Mouse (Mus musculus): ENCODE measurements around the gene Slc12a3. TPM values are rescaled to one million over a fixed set of nuclear protein-coding genes. Genes with fewer than 3 reads are reported as not detected.

The Slc12a3 gene
- polyA plus RNA-seq, 1 experiment from 2014 or later = 0.19 TPM

- no peak for ATAC-seq (ENCODE audit: low FRiP score)
- Histone ChIP-seq H3K4me1 (replicated peaks) (peaks cover 5% of the 10 kb centered on the region; the same call in 1 of the 2 replicates), H3K36me3 (no peaks in the 10 kb centered on the region), H3K27me3 (no peaks in the 10 kb centered on the region), H3K27ac (no peak overlapping the region), H3K9me3 (no peaks in the 10 kb centered on the region), H3K4me3 (no peak overlapping the region), H3K4me2 (no peak overlapping the region), H3K9ac (no peak overlapping the region)
- WGBS = 83% methylated on average over 7 of the region's 7 CpGs
These were observed 33.7 kb downstream of the Slc12a3 start for GRCm38 (mm10) chr8:94362607-94363239.

GRCm38 (mm10) chr8:94363288-94363688, 34.3 kb downstream of the Slc12a3 start:
- no peak overlapping the region for H3K4me3 ChIP-seq
- WGBS = 70% methylated on average over 4 of the region's 4 CpGs
- H3K4me2 ChIP-seq = no peak overlapping the region
- no peaks in the 10 kb centered on the region for H3K36me3 ChIP-seq
- H3K27me3 ChIP-seq = no peaks in the 10 kb centered on the region
- H3K27ac ChIP-seq = no peak overlapping the region
- H3K9ac ChIP-seq = no peak overlapping the region
- H3K9me3 ChIP-seq = no peaks in the 10 kb centered on the region
- no peak for ATAC-seq (ENCODE audit: low FRiP score)
- H3K4me1 ChIP-seq (replicated peaks) = peaks cover 5% of the 10 kb centered on the region; the same call in 1 of the 2 replicates

GRCm38 (mm10) chr8:94363906-94364305, 34.9 kb downstream of the Slc12a3 start:
- WGBS = 89% methylated on average over 2 of the region's 2 CpGs
- ATAC-seq (ENCODE audit: low FRiP score) = no peak
- Histone ChIP-seq H3K9ac (no peak overlapping the region), H3K4me2 (no peak overlapping the region), H3K27me3 (no peaks in the 10 kb centered on the region), H3K27ac (no peak overlapping the region), H3K36me3 (no peaks in the 10 kb centered on the region), H3K4me1 (replicated peaks) (no peaks in the 10 kb centered on the region), H3K9me3 (no peaks in the 10 kb centered on the region), H3K4me3 (no peak overlapping the region)

GRCm38 (mm10) chr8:94364686-94365312, 35.8 kb downstream of the Slc12a3 start:
- Histone ChIP-seq H3K4me1 (replicated peaks) (no peaks in the 10 kb centered on the region), H3K27ac (no peak overlapping the region), H3K27me3 (no peaks in the 10 kb centered on the region), H3K4me2 (no peak overlapping the region), H3K9ac (no peak overlapping the region), H3K4me3 (no peak overlapping the region), H3K9me3 (no peaks in the 10 kb centered on the region), H3K36me3 (no peaks in the 10 kb centered on the region)
- 87% methylated on average over 6 of the region's 6 CpGs for WGBS
- ATAC-seq (ENCODE audit: low FRiP score) = no peak

GRCm38 (mm10) chr8:94365410-94365981, 36.5 kb downstream of the Slc12a3 start:
- no peaks in the 10 kb centered on the region for H3K36me3 ChIP-seq

GRCm38 (mm10) chr8:94370839-94371238, 41.8 kb downstream of the Slc12a3 start:
- ATAC-seq (ENCODE audit: low FRiP score) = no peak
- no peak overlapping the region for H3K4me2 ChIP-seq
- no peak overlapping the region for H3K4me3 ChIP-seq
- WGBS = 83% methylated on average over 5 of the region's 5 CpGs
- H3K9me3 ChIP-seq = no peaks in the 10 kb centered on the region
- H3K27ac ChIP-seq = no peak overlapping the region
- no peaks in the 10 kb centered on the region for H3K4me1 ChIP-seq (replicated peaks)
- H3K36me3 ChIP-seq = no peaks in the 10 kb centered on the region
- H3K27me3 ChIP-seq = no peaks in the 10 kb centered on the region
- H3K9ac ChIP-seq = no peak overlapping the region

More at GRCm38 (mm10) chr8:94365410-94365981, 36.5 kb downstream of the Slc12a3 start:
- no peak overlapping the region for H3K27ac ChIP-seq
- ATAC-seq (ENCODE audit: low FRiP score) = no peak
- H3K9ac ChIP-seq = no peak overlapping the region
- H3K9me3 ChIP-seq = no peaks in the 10 kb centered on the region
- no peak overlapping the region for H3K4me3 ChIP-seq
- no peaks in the 10 kb centered on the region for H3K27me3 ChIP-seq
- no peak overlapping the region for H3K4me2 ChIP-seq
- no peaks in the 10 kb centered on the region for H3K4me1 ChIP-seq (replicated peaks)
- 90% methylated on average over 9 of the region's 9 CpGs for WGBS

GRCm38 (mm10) chr8:94372955-94373599, 44.1 kb downstream of the Slc12a3 start:
- Histone ChIP-seq H3K4me2 (no peak overlapping the region), H3K36me3 (no peaks in the 10 kb centered on the region), H3K27me3 (no peaks in the 10 kb centered on the region), H3K4me1 (replicated peaks) (no peaks in the 10 kb centered on the region), H3K27ac (no peak overlapping the region), H3K4me3 (no peak overlapping the region), H3K9ac (no peak overlapping the region), H3K9me3 (no peaks in the 10 kb centered on the region)
- ATAC-seq (ENCODE audit: low FRiP score) = no peak
- WGBS = 87% methylated on average over 6 of the region's 6 CpGs

GRCm38 (mm10) chr8:94375551-94375991, 46.6 kb downstream of the Slc12a3 start:
- Histone ChIP-seq H3K4me2 (no peak overlapping the region), H3K36me3 (no peaks in the 10 kb centered on the region), H3K9me3 (no peaks in the 10 kb centered on the region), H3K27ac (no peak overlapping the region), H3K4me3 (no peak overlapping the region), H3K4me1 (replicated peaks) (no peaks in the 10 kb centered on the region), H3K9ac (no peak overlapping the region), H3K27me3 (0 out of 2 replicates have a peak, but pooled peaks cover 3% of the 10 kb centered on the region)
- no peak for ATAC-seq (ENCODE audit: low FRiP score)
- 82% methylated on average over 3 of the region's 3 CpGs for WGBS

GRCm38 (mm10) chr8:94376176-94376575, 47.2 kb downstream of the Slc12a3 start:
- H3K4me1 ChIP-seq (replicated peaks) = no peaks in the 10 kb centered on the region
- no peak for ATAC-seq (ENCODE audit: low FRiP score)
- no peaks in the 10 kb centered on the region for H3K9me3 ChIP-seq
- H3K27ac ChIP-seq = no peak overlapping the region
- H3K9ac ChIP-seq = no peak overlapping the region
- no peaks in the 10 kb centered on the region for H3K36me3 ChIP-seq
- H3K27me3 ChIP-seq = 0 out of 2 replicates have a peak, but pooled peaks cover 3% of the 10 kb centered on the region
- H3K4me3 ChIP-seq = no peak overlapping the region
- WGBS = 95% methylated on average over 3 of the region's 3 CpGs
- H3K4me2 ChIP-seq = no peak overlapping the region

- Histone ChIP-seq H3K27ac (no peak overlapping the region), H3K27me3 (0 out of 2 replicates have a peak, but pooled peaks cover 3% of the 10 kb centered on the region), H3K4me3 (no peak overlapping the region), H3K9ac (no peak overlapping the region), H3K36me3 (no peaks in the 10 kb centered on the region), H3K4me1 (replicated peaks) (no peaks in the 10 kb centered on the region), H3K4me2 (no peak overlapping the region), H3K9me3 (no peaks in the 10 kb centered on the region)
- ATAC-seq (ENCODE audit: low FRiP score) = no peak
- 97% methylated on average over 2 of the region's 2 CpGs for WGBS
These were observed 47.6 kb downstream of the Slc12a3 start for GRCm38 (mm10) chr8:94376580-94376979.

- ATAC-seq (ENCODE audit: low FRiP score) = no peak
- Histone ChIP-seq H3K4me2 (no peak overlapping the region), H3K9me3 (no peaks in the 10 kb centered on the region), H3K27ac (no peak overlapping the region), H3K4me3 (no peak overlapping the region), H3K9ac (no peak overlapping the region), H3K36me3 (no peaks in the 10 kb centered on the region), H3K27me3 (0 out of 2 replicates have a peak, but pooled peaks cover 3% of the 10 kb centered on the region), H3K4me1 (replicated peaks) (no peaks in the 10 kb centered on the region)
- 82% methylated on average over 4 of the region's 4 CpGs for WGBS
These were observed 48.0 kb downstream of the Slc12a3 start for GRCm38 (mm10) chr8:94377031-94377430.

GRCm38 (mm10) chr8:94377714-94378205, 48.8 kb downstream of the Slc12a3 start:
- Histone ChIP-seq H3K27ac (no peak overlapping the region), H3K36me3 (no peaks in the 10 kb centered on the region), H3K9ac (no peak overlapping the region), H3K27me3 (0 out of 2 replicates have a peak, but pooled peaks cover 3% of the 10 kb centered on the region), H3K4me3 (no peak overlapping the region), H3K4me1 (replicated peaks) (no peaks in the 10 kb centered on the region), H3K9me3 (no peaks in the 10 kb centered on the region), H3K4me2 (no peak overlapping the region)
- no peak for ATAC-seq (ENCODE audit: low FRiP score)
- 80% methylated on average over 11 of the region's 11 CpGs for WGBS

All from hindbrain, embryonic 13.5 days (tissue).